Mouse (Mus musculus) embryo, embryonic 10.5 days (tissue): ENCODE results near the gene Ubap1.

ENCODE experiments used
- DNase-seq: peaks from one replicate; pipeline ENCODE4 v3.0.0-alpha.2; 2015; ENCODE audit warnings: low spot score

Gene Ubap1

GRCm38 (mm10) chr4:41438931-41439330, 90.1 kb downstream of the Ubap1 start:
- DNase-seq = no peak
